Mouse (Mus musculus): ENCODE data around the gene Ltbp3. TPM values are rescaled to one million over a fixed set of nuclear protein-coding genes. Genes with fewer than 3 reads are reported as not detected.

Ltbp3 gene
- total and polyA plus RNA-seq, 3 experiments: 0.13 to 0.22 TPM; not detected in 1

DNA sequence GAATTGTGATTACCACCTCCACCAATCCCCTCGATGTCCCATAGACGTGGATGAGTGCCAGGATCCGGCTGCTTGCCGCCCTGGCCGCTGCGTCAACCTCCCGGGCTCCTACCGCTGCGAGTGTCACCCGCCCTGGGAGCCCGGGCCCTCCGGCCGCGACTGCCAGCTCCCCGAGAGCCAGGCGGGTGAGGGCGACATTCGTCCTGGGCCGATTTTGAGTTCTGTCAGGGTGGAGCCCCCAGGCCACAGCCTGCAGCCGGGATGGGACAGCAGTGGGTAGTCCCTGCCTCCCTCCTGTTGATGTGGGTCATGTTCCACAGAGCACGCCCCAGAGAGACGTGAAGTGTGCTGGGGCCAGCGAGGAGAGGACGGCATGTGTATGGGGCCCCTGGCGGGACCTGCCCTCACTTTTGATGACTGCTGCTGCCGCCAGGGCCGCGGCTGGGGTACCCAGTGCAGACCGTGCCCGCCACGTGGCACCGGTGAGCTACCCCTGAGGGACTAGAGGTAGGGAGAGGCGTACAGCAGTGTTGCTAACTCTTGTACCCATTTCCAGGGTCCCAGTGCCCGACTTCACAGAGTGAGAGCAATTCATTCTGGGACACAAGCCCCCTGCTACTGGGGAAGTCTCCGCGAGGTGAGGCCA, 16.4 kb downstream of the Ltbp3 start:
- Histone ChIP-seq H3K4me3 (ENCODE audit: low read depth, low read length) (no peak overlapping the region), H3K4me1 (ENCODE audit: insufficient read depth, low read depth, low read length) (0 out of 2 replicates have a peak, but pooled peaks cover 3% of the 10 kb centered on the region), H3K36me3 (replicated peaks) (peaks cover 57% of the 10 kb centered on the region), H3K9me3 (replicated peaks) (no peaks in the 10 kb centered on the region), H3K27me3 (ENCODE audit: insufficient read depth, low read length) (peaks cover 21% of the 10 kb centered on the region)
- no peak for DNase-seq (ENCODE audit: low spot score)
- ATAC-seq (ENCODE audit: extremely low read depth, insufficient number of reproducible peaks, low FRiP score, poor library complexity, severe bottlenecking): no peak
- TF ChIP-seq CTCF (IDR thresholded peaks at IDR 0.05; ENCODE audit: low read depth, low read length) (no peak), TAL1 (conservative IDR thresholded peaks at IDR 0.05; ENCODE audit: low read depth, low read length) (no peak), POLR2AphosphoS5 (IDR thresholded peaks at IDR 0.05; ENCODE audit: insufficient replicate concordance, low read depth, low read length) (no peak), GATA2 (IDR thresholded peaks at IDR 0.05; ENCODE audit: borderline replicate concordance, low read depth, low read length) (no peak), GATA1 (IDR thresholded peaks at IDR 0.05; ENCODE audit: borderline replicate concordance, low read length) (no peak)

DNA sequence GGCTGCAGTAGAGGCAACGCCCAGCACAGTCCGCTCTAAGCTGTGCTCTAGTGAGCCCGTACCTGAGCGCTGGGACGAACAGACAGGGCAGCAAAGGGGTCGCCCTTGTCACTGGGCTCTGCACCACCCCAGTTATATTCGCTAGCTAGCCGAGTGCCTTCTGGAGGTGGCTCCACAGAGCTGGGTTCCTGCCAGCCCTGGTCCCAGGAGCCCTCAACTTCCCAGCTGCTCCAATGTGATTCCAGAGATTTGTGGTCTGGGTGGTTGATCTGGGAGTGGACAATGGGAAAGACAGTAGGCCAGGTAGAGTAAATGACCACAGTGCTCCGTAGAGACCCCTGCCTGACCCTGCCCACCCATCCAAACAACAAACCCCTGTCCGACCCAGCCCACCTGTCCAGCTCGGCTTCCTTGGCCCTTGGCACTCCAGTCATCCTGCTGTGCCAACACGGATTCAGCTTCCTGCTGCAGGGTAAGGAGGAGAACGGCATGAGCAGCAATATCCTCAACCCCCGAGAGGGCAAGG, 18.2 kb downstream of the Ltbp3 start:
- no peak overlapping the region for H3K4me3 ChIP-seq (ENCODE audit: low read depth, low read length)
- no peak for TF ChIP-seq CTCF (IDR thresholded peaks at IDR 0.05; ENCODE audit: low read depth, low read length)
- no peak for TF ChIP-seq TAL1 (conservative IDR thresholded peaks at IDR 0.05; ENCODE audit: low read depth, low read length)
- no peak for TF ChIP-seq POLR2AphosphoS5 (IDR thresholded peaks at IDR 0.05; ENCODE audit: insufficient replicate concordance, low read depth, low read length)
- H3K27me3 ChIP-seq (ENCODE audit: insufficient read depth, low read length): peaks cover 12% of the 10 kb centered on the region
- no peaks in the 10 kb centered on the region for H3K9me3 ChIP-seq (replicated peaks)
- peaks cover 73% of the 10 kb centered on the region for H3K36me3 ChIP-seq (replicated peaks)
- ATAC-seq (ENCODE audit: extremely low read depth, insufficient number of reproducible peaks, low FRiP score, poor library complexity, severe bottlenecking) (no peak), DNase-seq (ENCODE audit: low spot score) (no peak)
- H3K4me1 ChIP-seq (ENCODE audit: insufficient read depth, low read depth, low read length): 0 out of 2 replicates have a peak, but pooled peaks cover 3% of the 10 kb centered on the region

DNA sequence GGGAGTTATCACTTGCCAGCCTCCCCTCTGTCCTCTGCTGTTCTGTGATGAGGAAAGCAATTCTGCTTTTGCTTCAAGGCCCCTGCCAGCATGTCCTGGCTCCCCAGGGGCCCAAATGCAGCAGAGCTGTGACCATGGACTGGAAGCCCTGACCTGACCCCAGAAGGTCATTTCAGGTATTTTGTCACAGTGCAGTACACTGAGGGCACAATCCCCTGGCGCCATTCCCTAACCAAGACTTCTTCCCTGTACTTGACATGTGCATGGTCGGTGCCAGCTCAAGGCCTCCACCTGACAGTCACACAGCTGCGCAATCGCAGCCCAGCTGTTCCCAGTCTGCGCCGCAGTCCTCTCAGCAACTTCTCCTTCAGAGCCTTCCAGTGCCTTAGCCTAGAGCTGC, 22.5 kb downstream of the Ltbp3 start:
- DNase-seq (ENCODE audit: low spot score): no peak
- no peaks in the 10 kb centered on the region for H3K9me3 ChIP-seq (replicated peaks)
- no peak for ATAC-seq (ENCODE audit: extremely low read depth, insufficient number of reproducible peaks, low FRiP score, poor library complexity, severe bottlenecking)
- no peaks in the 10 kb centered on the region for H3K27me3 ChIP-seq (ENCODE audit: insufficient read depth, low read length)
- peaks cover 99% of the 10 kb centered on the region for H3K36me3 ChIP-seq (replicated peaks)
- 0 out of 2 replicates have a peak, but pooled peaks cover 3% of the 10 kb centered on the region for H3K4me1 ChIP-seq (ENCODE audit: insufficient read depth, low read depth, low read length)
- no peak overlapping the region for H3K4me3 ChIP-seq (ENCODE audit: low read depth, low read length)
- TF ChIP-seq TAL1 (conservative IDR thresholded peaks at IDR 0.05; ENCODE audit: low read depth, low read length) (no peak), CTCF (IDR thresholded peaks at IDR 0.05; ENCODE audit: low read depth, low read length) (no peak), POLR2AphosphoS5 (IDR thresholded peaks at IDR 0.05; ENCODE audit: insufficient replicate concordance, low read depth, low read length) (no peak), GATA1 (IDR thresholded peaks at IDR 0.05; ENCODE audit: borderline replicate concordance, low read length) (no peak), GATA2 (IDR thresholded peaks at IDR 0.05; ENCODE audit: borderline replicate concordance, low read depth, low read length) (no peak)

DNA sequence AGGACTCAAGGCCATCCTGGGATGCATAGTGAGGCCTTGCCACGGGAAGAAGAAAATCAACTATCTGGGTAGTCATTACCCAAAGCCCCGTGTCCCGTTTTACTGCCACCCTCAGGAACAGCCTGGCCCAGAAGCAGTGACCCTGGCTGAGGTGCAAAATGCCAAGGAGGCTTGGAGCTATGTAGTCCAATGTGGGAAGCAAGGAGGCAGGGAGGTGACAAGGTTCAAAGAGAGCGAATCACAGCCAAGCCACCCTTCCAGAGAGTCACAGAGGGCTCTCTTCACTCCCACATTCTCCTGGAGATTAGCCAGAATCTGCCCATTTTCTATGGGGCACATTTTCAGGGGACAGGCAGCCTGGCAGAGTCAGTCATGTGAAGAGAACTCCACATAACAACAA, 26.6 kb downstream of the Ltbp3 start:
- no peaks in the 10 kb centered on the region for H3K27me3 ChIP-seq (ENCODE audit: insufficient read depth, low read length)
- DNase-seq (ENCODE audit: low spot score) (no peak), ATAC-seq (ENCODE audit: extremely low read depth, insufficient number of reproducible peaks, low FRiP score, poor library complexity, severe bottlenecking) (no peak)
- H3K4me3 ChIP-seq (ENCODE audit: low read depth, low read length): no peak overlapping the region
- peaks cover 28% of the 10 kb centered on the region for H3K4me1 ChIP-seq (ENCODE audit: insufficient read depth, low read depth, low read length)
- TF ChIP-seq POLR2AphosphoS5 (IDR thresholded peaks at IDR 0.05; ENCODE audit: insufficient replicate concordance, low read depth, low read length): no peak
- no peak for TF ChIP-seq TAL1 (conservative IDR thresholded peaks at IDR 0.05; ENCODE audit: low read depth, low read length)
- no peak for TF ChIP-seq GATA1 (IDR thresholded peaks at IDR 0.05; ENCODE audit: borderline replicate concordance, low read length)
- TF ChIP-seq GATA2 (IDR thresholded peaks at IDR 0.05; ENCODE audit: borderline replicate concordance, low read depth, low read length): no peak
- no peak for TF ChIP-seq CTCF (IDR thresholded peaks at IDR 0.05; ENCODE audit: low read depth, low read length)
- H3K36me3 ChIP-seq (replicated peaks): peaks cover 80% of the 10 kb centered on the region
- no peaks in the 10 kb centered on the region for H3K9me3 ChIP-seq (replicated peaks)

DNA sequence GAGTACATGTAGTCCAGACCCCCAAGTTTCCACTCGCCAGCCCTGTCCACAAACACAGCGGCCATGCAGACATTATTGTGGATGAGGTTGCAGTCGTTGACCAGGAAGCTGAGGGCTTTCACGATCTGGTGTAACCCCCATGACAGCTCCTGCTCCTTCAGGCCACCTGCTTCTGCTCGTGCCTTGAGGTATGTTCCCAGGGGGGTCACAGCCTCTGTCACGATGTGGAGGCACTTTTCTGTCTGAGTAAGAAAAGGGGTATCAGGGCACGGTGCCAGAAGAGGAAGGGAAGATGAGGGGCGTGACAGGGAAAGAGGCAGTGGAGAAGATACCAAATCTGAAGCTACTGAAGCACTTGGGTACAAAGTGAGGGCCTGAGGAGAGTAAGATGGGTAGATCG, 29.6 kb downstream of the Ltbp3 start:
- Histone ChIP-seq H3K9me3 (replicated peaks) (no peaks in the 10 kb centered on the region), H3K4me1 (ENCODE audit: insufficient read depth, low read depth, low read length) (peaks cover 28% of the 10 kb centered on the region), H3K27me3 (ENCODE audit: insufficient read depth, low read length) (no peaks in the 10 kb centered on the region), H3K36me3 (replicated peaks) (peaks cover 51% of the 10 kb centered on the region), H3K4me3 (ENCODE audit: low read depth, low read length) (peak overlapping the region; percentile 90)
- TF ChIP-seq GATA1 (IDR thresholded peaks at IDR 0.05; ENCODE audit: borderline replicate concordance, low read length) (no peak), TAL1 (conservative IDR thresholded peaks at IDR 0.05; ENCODE audit: low read depth, low read length) (no peak), CTCF (IDR thresholded peaks at IDR 0.05; ENCODE audit: low read depth, low read length) (no peak), GATA2 (IDR thresholded peaks at IDR 0.05; ENCODE audit: borderline replicate concordance, low read depth, low read length) (no peak), POLR2AphosphoS5 (IDR thresholded peaks at IDR 0.05; ENCODE audit: insufficient replicate concordance, low read depth, low read length) (no peak)
- ATAC-seq (ENCODE audit: extremely low read depth, insufficient number of reproducible peaks, low FRiP score, poor library complexity, severe bottlenecking) (no peak), DNase-seq (ENCODE audit: low spot score) (no peak)

DNA sequence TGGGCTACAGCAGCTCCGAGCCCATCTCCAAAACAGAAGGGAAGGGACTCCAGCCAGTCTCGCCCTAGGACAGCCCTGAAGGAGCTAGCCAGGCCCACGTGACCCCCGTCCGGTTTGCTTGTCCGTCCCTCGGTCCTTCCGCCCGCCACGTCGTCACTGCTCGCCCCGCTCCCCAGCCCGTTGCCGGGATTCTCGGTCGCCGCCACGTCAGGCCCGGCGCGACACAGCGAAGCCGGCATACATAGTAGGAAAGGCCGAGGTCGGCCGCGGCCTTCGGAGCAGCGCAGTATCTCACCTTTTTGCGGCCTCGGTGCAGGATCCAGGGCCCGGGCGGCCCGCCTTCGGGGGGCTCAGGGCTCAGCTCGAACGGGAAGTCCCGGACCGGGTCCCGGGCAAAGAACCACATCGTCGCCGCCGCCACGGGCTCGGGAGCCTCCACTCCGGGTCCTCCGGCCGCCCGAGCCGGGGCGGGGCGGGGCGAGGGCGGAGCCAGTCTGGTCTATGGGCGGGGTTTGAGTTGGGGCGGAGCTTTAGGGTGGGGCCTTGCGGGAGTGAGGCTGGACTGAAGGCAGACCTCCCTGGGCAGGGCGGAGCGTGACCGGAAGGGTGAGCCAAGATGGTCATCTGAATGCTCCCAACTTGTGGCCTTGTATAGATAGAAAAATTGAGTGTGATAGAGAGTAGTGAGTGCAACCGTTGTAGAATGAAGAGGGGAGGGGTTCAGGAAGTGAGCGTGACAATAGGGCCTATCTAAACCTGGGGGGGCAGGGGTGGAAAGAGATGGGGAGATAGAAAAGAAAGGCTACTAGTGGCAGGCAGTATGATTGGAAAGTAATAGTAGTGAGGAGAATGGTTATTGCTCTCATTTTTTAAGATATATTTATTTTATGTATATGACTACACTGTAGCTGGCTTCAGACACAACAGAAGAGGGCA, 30.5 kb downstream of the Ltbp3 start, which contains the start of gene Scyl1:
TSS of gene Scyl1 (minus strand) at position 495 of the 936 bp plus-strand sequence.
- H3K9me3 ChIP-seq (replicated peaks): no peaks in the 10 kb centered on the region
- no peak for TF ChIP-seq GATA2 (IDR thresholded peaks at IDR 0.05; ENCODE audit: borderline replicate concordance, low read depth, low read length)

More for the DNA sequence above, 30.5 kb downstream of the Ltbp3 start, which contains the start of gene Scyl1:
- ATAC-seq (ENCODE audit: extremely low read depth, insufficient number of reproducible peaks, low FRiP score, poor library complexity, severe bottlenecking) (peak; percentile 88), DNase-seq (ENCODE audit: low spot score) (peak; percentile 96)
- H3K4me3 ChIP-seq (ENCODE audit: low read depth, low read length): peak within 1 kb of the TSS; percentile 90
- no peaks in the 10 kb centered on the region for H3K27me3 ChIP-seq (ENCODE audit: insufficient read depth, low read length)
- H3K4me1 ChIP-seq (ENCODE audit: insufficient read depth, low read depth, low read length): peaks cover 28% of the 10 kb centered on the region
- peaks cover 42% of the 10 kb centered on the region for H3K36me3 ChIP-seq (replicated peaks)
